Mouse (Mus musculus) Patski (cell line): ENCODE measurements at regions not wholly inside any gene's neighbourhood (a gene's known extent, or its start where the extent isn't known, plus 50 kb on each side); places are given as distances from the start of the nearest gene placed in this dataset.

Experiments
- ATAC-seq: fragments of 100-300 bp; one replicate; pipeline ENCODE4 v1.8.0; 2021
- CTCF ChIA-PET: fragments of 350-600 bp; sonication (Branson Sonifier 250); formaldehyde crosslinking; loops from one replicate; lab custom pipeline; 2022; ENCODE audit warnings: inconsistent platforms; lab: Charles Lee
- POLR2A ChIA-PET: fragments of 350-600 bp; sonication (Branson Sonifier 250); formaldehyde crosslinking; loops from one replicate; lab custom pipeline; 2022; ENCODE audit warnings: antibody characterized with exemption, inconsistent platforms; lab: Charles Lee
- DNase-seq: peaks from one replicate; pipeline ENCODE4 v3.0.0-alpha.2; 2011; ENCODE audit warnings: low read depth, low spot score
- H3K27me3 ChIP-seq: fragments of 371-371 bp; one replicate; pipeline ENCODE4 v1.5.1; 2021
- CTCF ChIP-seq: fragments of 100-300 bp; IDR thresholded peaks from one replicate; pipeline ENCODE4 v1.5.1; 2021
- in situ Hi-C: fragments of 300-500 bp; cut with MboI; formaldehyde crosslinking; loops from 3 replicates; pipeline ENCODE4 v1.11.1; 2018; ENCODE audit warnings: low pct_unique_long_range_greater_than_20kb, mixed read lengths

GRCm38 (mm10) chr2:139120905-139121304 is 372.8 kb upstream of the Sptlc3 start:
- no peak for TF ChIP-seq CTCF
- in situ Hi-C loops: no loop called here
- DNase-seq (no peak), ATAC-seq (no peak)
- no peaks in the 10 kb centered on the region for H3K27me3 ChIP-seq
- ChIA-PET POLR2A (no interaction called here), CTCF (no interaction called here)

- DNase-seq: no peak
- no peak for TF ChIP-seq CTCF
- ATAC-seq: no peak
- ChIA-PET CTCF (no interaction called here), POLR2A (no interaction called here)
- H3K27me3 ChIP-seq: no peaks in the 10 kb centered on the region
- in situ Hi-C loops: no loop called here
Observed at GRCm38 (mm10) chr2:139132121-139132520, 361.6 kb upstream of the Sptlc3 start.

- no peaks in the 10 kb centered on the region for H3K27me3 ChIP-seq
- TF ChIP-seq CTCF: no peak
- DNase-seq (no peak), ATAC-seq (no peak)
- ChIA-PET POLR2A (no interaction called here), CTCF (no interaction called here)
- in situ Hi-C loops: no loop called here
Observed at GRCm38 (mm10) chr2:139147004-139147403, 346.7 kb upstream of the Sptlc3 start.

- no peak for DNase-seq
- in situ Hi-C loops: no loop called here
- ChIA-PET POLR2A (no interaction called here), CTCF (interaction anchor here (1.1 kb wide), 1 partner anchor 9 kb away, joined by 3 read pairs; no protein-coding TSS in a partner anchor)
- no peak for TF ChIP-seq CTCF
- ATAC-seq: no peak
- H3K27me3 ChIP-seq: no peaks in the 10 kb centered on the region
Observed at GRCm38 (mm10) chr2:139179641-139180040, 314.1 kb upstream of the Sptlc3 start.

DNA sequence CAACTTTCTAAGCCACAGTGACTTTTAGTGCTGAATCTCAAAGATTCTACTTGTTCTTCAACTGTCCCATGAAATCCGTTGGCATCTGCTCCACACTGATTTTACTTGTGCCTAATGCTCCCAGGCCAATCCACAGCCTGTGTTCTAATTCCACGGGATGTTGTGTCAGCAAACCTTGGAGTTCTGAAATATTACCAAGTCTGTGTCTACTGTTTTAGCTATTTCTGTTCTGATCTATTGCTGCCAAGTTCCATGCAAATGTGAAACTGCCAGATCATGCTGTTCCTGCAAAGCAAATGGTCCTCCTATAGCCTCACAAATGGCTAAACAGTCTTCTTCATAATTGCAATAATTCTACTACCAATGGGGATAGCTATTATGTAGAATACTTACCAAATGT is 295.4 kb upstream of the Sptlc3 start:
- ChIA-PET POLR2A (no interaction called here), CTCF (no interaction called here)
- ATAC-seq (no peak), DNase-seq (no peak)
- TF ChIP-seq CTCF: no peak
- H3K27me3 ChIP-seq: no peaks in the 10 kb centered on the region
- in situ Hi-C loops: no loop called here

DNA sequence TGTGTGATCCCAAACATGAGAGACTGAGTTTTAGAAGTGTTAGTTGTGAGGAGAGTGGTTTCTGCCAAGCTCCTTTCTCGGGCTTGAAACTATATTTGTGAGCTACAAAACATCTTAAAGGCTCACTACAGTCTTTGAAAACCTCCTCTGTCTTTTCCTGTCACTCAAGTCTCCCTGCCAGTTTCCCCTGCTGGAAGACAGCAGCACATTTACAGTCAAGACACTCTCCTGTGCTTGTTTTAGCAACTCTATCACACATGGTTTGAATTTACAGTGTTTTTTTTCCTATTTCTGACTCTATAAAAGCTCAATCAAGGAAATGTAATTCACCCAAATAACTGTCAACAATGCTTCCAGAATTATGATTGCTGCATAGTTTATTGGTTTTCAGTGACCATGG is 286.1 kb upstream of the Sptlc3 start:
- ChIA-PET CTCF (no interaction called here), POLR2A (no interaction called here)
- H3K27me3 ChIP-seq: no peaks in the 10 kb centered on the region
- DNase-seq (no peak), ATAC-seq (no peak)
- in situ Hi-C loops: no loop called here
- no peak for TF ChIP-seq CTCF

DNA sequence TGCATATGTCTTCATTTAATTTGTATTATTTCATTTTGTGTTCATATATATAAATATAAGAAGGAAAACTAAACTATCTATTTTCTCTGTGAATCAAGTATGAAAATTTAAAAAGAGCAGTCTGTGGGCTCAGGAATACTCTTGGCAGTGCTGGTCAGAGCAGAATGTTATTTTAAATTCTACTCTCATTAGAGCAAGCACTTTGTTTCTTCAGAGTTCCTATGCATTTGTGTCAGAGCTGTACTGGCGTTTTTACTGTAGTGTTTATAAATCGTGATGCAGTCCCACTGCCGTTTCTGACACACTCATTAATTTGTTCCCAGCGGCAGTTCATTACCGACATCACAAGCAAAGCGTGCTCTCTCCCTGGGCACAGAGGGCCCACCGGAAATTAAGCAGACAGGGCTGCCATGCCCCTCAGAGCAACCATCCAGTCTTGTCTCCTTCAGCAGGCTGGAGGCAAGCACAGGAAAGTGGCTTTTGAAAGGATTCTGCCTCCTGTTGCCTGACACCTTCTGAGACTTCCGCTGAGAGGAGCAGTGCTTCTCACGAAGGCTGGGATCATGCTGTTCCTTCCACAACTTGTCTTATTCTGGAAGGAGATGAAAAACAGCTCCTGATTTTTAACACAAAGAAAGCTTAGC is 272.8 kb upstream of the Sptlc3 start:
- POLR2A ChIA-PET: no interaction called here
- CTCF ChIA-PET: no interaction called here
- no peaks in the 10 kb centered on the region for H3K27me3 ChIP-seq
- TF ChIP-seq CTCF: no peak
- in situ Hi-C loops: no loop called here
- no peak for DNase-seq
- ATAC-seq: no peak

- DNase-seq: no peak
- no peak for ATAC-seq
- in situ Hi-C loops: no loop called here
- no peak for TF ChIP-seq CTCF
- ChIA-PET CTCF (no interaction called here), POLR2A (no interaction called here)
- no peaks in the 10 kb centered on the region for H3K27me3 ChIP-seq
Observed at GRCm38 (mm10) chr2:139230453-139230852, 263.3 kb upstream of the Sptlc3 start.

DNA sequence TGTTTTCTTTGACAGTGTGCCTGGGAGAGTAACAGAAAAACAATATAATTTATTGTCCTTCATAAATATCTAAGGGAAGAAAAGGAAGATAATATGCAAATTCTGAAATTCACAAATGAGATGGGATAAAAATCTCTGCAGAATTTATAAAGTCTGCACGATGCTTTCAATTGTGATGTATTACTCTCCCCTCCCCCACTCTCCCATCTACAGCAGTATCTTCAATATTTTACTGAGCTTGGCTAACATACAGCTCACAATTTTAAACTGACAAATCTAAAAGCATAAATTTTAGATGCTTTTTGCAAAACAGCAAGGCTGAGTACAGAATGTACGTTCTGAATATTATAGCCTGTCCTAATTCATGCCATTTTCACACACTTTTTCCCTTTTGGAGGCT is 243.6 kb upstream of the Sptlc3 start:
- in situ Hi-C loops: no loop called here
- CTCF ChIA-PET: no interaction called here
- POLR2A ChIA-PET: no interaction called here
- H3K27me3 ChIP-seq: no peaks in the 10 kb centered on the region
- TF ChIP-seq CTCF: no peak
- ATAC-seq: no peak
- no peak for DNase-seq

DNA sequence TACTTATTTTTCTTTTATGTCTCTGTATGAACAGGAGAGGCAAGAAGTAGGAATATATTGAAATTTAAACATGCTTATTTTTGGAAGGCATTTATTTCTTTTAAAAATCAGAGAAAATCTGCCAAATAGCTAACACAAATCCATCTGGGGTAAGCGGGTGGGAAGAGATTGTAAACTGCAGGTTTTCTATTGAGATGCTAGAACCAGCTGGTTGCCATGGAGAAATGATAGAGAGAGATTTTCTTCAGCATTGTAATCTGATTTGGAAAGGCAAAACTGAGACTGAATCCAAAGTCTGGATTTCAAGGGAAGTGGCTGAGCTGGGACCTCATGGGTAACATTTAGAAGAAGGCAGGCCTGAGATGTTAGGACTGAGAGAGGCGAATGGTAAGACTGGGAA is 226.6 kb upstream of the Sptlc3 start:
- ChIA-PET CTCF (no interaction called here), POLR2A (no interaction called here)
- no peaks in the 10 kb centered on the region for H3K27me3 ChIP-seq
- DNase-seq: no peak
- in situ Hi-C loops: no loop called here
- no peak for ATAC-seq
- no peak for TF ChIP-seq CTCF

- TF ChIP-seq CTCF: no peak
- no peaks in the 10 kb centered on the region for H3K27me3 ChIP-seq
- CTCF ChIA-PET: no interaction called here
- POLR2A ChIA-PET: no interaction called here
- ATAC-seq (no peak), DNase-seq (no peak)
- in situ Hi-C loops: no loop called here
Observed at GRCm38 (mm10) chr2:139276581-139276980, 217.1 kb upstream of the Sptlc3 start.

DNA sequence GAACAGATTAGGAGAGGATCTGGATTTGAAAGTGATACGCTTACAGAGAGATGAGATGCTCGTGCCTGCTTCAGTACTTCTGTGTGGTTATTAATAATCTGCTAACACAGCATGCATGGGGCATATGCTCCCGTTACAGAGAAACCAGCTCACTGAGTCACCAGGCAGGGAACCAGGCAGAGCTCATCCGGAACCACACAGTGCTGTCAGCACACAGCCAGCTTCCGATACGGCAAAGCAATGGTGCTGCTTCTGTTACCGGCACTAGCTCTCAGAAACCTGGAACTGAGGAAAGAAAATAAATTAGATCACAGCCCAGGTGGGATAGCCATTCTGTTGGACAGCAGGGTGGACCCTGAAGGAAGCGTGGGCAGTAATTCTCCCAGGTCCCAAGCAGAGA is 216.1 kb upstream of the Sptlc3 start:
- H3K27me3 ChIP-seq: no peaks in the 10 kb centered on the region
- DNase-seq (no peak), ATAC-seq (no peak)
- TF ChIP-seq CTCF: no peak
- CTCF ChIA-PET: no interaction called here
- in situ Hi-C loops: no loop called here
- POLR2A ChIA-PET: no interaction called here
